Mouse (Mus musculus) neutrophil, adult 59 days (primary cell): ENCODE measurements around the gene Il4ra. TPM values are rescaled to one million over a fixed set of nuclear protein-coding genes. Genes with fewer than 3 reads are reported as not detected.

Experiments
- total RNA-seq, 2 experiments: library from RNA; stranded (reverse); gene quantifications; 1 replicate in 1 of 2; 2 replicates in 1 of 2; pipeline ENCODE4 v1.2.4; 2023

Il4ra gene
- 10 to 100 TPM; 41.1 to 44.5 TPM for total RNA-seq

DNA sequence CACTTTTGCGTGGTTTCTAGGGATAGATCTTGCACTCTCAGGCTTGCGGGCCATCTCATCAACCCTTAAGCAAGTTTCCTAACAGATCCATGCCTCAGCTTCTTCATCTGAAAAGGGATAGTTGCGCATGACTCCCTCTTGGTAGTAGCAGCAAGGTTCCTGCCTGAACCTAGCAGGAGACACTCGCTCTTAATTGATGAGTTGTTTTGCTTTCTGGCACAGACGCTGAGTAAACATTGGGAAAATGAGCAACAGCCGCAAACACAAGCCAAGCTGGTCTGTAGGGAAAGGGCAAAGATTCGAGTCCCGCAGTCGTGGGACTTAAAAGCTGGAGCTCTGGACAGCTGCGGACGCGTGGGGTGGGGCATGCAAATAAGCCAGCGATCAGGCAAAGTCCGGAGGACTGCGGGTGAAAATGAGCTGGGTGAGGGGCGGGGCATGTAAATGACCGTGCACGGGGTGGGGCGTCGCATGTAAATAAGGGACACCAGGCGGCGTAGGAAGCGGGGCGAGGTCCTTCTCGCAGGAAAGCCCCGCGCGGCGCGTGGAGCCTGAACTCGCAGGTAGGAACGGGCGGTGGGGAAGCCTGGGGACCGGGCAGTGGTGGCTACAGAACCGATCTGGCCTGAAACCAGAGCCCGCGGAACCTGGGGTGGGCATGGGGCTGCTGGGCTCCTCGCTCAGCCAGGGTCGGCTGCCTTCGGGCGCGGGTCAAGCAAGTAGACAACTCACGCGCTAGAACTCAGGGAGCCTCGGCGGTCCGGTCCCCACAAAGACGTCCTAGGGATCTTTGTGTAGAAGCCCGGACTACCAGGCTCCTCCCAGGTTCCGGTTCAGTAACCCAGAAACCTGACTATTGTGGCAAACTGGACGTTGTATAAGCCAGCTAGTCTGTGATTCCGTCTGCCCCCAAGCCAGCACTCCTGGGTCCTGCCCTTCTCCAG, at the start of gene Il4ra:
Gene Il4ra (plus strand): TSS at position 355 of the 944 bp plus-strand sequence.

DNA sequence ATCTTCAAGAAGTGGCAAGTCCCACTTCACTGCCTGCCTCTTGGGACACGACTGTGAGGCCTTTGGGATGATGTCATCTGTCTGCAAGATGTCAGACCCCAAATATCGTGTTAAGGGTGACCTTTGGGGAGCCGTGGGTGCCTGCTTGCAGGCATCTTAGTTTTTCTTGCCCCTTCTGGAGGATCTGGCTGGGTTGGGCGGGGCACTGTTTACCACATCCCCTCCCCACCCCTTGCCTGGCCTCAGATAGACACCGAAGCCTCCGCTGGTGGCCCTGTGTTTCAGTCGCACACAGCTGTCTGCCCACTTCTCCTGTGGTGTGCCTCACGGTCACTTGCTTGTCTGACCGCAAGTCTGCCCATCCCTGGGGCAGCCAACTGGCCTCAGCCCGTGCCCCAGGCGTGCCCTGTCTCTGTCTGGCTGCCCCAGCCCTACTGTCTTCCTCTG, 51.3 kb downstream of the Il4ra start, which contains the start of gene Il21r:
Gene Il21r (plus strand): TSS at position 245 of the 447 bp plus-strand sequence.

Other genes starting within 250 kb of the Il4ra start
- gene Kdm8, start 107.4 kb upstream of the Il4ra start, total RNA-seq = 1 to 10 TPM; 3.4 to 4.1 TPM
- 10 to 100 TPM; 19.5 to 24.0 TPM for gene Nsmce1, start 60.5 kb upstream of the Il4ra start, total RNA-seq
- 1 to 10 TPM; 1.3 to 2.6 TPM for gene Il21r, start 51.3 kb downstream of the Il4ra start, total RNA-seq
- 10 to 100 TPM; 35.2 to 37.3 TPM for gene Gtf3c1, start 155.7 kb downstream of the Il4ra start, total RNA-seq
- gene D430042O09Rik, start 155.8 kb downstream of the Il4ra start, total RNA-seq = 10 to 100 TPM; 18.8 to 22.1 TPM